Mouse (Mus musculus): Measurements from ENCODE around the gene Ppil1. TPM values are rescaled to one million over a fixed set of nuclear protein-coding genes. Genes with fewer than 3 reads are reported as not detected.
A peak's percentile ranks its signal among the peaks of the same experiment; 100 is the strongest.
"Not testable (repeated sequence)": the region's sequence is repeated elsewhere in the genome, so short reads cannot be mapped to it uniquely, and the experiment has no call there.

Ppil1 gene
- total and polyA plus RNA-seq, 3 experiments, result 19.7 to 28.0 (median 26.2) TPM

- peak; percentile 93 for DNase-seq
Measured at GRCm38 (mm10) chr17:29251608-29252390, 12.2 kb downstream of the Ppil1 start.

- DNase-seq, result not testable (repeated sequence)
Measured at GRCm38 (mm10) chr17:29251006-29251405, 13.0 kb downstream of the Ppil1 start.

DNA sequence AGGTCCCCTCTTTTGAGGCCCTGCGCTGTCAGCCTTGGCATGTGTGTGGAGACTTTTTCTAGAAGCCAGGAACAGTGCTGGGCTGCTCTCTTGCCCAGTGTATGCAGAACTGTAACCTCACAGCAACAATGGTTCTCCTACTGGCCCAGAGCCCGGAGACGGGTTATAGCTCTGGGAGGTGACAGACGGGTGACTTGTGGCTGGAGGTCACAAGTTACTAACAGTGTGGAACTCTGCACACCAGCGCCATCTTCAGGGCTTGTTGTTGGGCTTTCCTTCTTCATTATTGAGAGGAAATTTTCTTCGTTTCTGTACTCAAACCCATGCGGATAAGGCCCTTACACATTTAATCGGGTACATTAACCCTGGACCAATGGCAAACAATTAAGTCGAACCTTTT lies 14.5 kb downstream of the Ppil1 start:
- peak; percentile 82 for DNase-seq

DNA sequence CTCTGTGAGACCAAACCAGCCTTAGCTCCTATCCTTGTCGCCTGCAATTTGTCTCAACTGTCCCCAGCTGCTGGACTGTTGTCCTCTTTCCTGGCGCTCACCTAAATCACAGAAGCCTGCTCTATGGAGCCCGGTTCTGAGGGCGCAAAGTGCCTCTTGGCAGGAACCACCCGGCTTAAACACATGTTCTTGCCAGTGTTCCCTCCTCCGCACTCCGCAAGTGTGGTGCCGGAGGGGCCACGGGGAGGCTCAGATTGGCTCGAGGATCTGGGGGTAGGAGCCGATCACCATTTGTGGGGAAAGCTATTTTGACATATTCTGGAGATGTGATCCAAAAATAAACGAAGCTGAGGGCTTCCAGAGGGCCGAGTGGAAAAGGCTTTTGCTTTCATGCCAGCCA lies 16.1 kb downstream of the Ppil1 start:
- DNase-seq, result no peak

- DNase-seq, result peak; percentile 54
Measured at GRCm38 (mm10) chr17:29246602-29247001, 17.4 kb downstream of the Ppil1 start.

GRCm38 (mm10) chr17:29245725-29246124 lies 18.3 kb downstream of the Ppil1 start:
- no peak for DNase-seq

DNA sequence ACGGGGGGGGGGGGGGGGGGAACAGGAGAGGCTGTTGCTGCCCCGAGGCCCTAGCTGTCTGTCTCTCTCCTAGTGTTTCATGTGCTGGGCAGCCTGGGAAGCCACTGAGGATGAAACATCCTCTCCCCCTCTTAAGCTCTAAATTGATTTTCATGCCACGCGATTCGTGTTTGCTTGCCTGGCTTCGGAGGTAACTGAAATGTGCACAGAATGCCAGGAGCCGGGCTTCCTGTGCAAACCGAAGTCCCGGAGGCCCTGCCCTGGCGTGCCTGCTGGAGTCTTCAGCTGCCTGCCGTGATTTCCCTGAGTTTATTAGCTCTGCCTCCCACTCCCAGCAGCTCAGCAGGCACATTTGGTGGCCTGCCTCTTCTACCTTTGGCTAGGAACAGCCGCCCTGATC lies 19.1 kb downstream of the Ppil1 start:
- DNase-seq, result no peak

DNA sequence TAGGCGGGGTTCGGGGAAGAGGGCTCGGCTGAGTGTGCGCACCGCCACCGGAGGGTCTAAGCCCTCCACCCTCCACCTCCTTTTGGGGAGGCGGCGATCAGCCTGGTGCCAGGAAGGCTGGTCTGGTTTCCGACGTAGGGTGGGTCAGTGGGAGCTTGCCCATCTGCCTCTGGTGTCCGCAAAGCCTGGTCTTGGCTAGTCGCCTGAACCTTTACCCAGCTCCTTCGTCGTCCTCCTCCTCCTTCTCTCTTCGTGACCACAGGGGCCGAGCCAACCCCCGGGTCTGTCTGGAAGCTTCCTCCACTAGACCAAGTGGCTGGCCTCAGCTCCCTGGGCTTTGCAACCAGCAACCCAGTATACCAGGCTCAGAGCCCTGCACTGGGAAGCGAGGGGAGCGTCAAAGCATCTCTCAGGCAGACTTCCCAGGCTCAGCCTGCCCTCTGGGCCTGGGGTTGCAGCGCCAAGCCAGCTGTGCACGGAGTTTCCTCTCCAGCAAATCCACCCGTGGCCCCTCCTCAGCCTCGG lies 25.5 kb downstream of the Ppil1 start:
- no peak for DNase-seq

- no peak for DNase-seq
Measured at GRCm38 (mm10) chr17:29237772-29238420, 26.1 kb downstream of the Ppil1 start, which contains the start of gene Cpne5. Gene Cpne5, minus strand, starts transcription at chr17:29238167.

GRCm38 (mm10) chr17:29237267-29237771 lies 26.7 kb downstream of the Ppil1 start:
- DNase-seq, result no peak

GRCm38 (mm10) chr17:29236111-29236510 lies 27.9 kb downstream of the Ppil1 start:
- no peak for DNase-seq

DNA sequence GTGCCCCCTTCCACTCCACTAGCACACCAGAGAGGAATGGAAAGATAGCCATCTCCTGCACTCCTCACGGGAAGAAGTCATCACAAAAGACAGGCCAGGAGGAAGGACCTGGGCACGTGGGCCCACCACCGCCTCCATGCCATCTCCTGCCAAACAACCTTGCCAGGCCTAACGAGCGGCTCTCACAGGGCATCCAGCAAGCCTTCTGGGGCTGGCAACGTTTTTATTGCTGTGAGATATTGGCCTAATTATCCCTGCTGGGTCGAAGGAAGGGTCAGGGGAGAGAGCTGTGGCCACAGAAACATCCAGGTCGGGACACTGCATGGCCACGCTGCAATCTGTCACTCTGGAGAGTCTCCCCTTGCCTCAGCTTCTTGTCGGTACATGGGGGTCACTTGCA lies 32.9 kb downstream of the Ppil1 start:
- DNase-seq, result no peak

GRCm38 (mm10) chr17:29220631-29221030 lies 43.4 kb downstream of the Ppil1 start:
- no peak for DNase-seq

DNA sequence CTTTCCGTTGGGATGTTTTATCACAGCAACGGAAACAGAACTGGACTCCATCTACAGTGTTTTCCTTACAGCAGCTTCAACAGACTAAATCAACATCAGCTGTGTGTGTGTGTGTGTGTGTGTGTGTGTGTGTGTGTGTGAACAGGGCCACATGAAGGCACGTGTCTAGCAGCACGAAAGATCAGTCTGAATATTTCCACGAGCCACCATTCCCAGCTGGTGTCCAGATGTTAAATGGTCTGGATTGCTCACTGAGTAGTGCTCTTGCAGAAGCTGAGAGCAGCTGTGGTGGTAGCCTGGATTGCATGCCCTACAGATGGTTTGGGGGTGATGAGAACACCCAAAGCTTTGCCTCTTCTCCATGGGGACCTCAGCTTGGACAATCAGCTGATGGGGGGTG lies 46.0 kb downstream of the Ppil1 start:
- DNase-seq, result no peak

GRCm38 (mm10) chr17:29216078-29216477 lies 47.9 kb downstream of the Ppil1 start:
- DNase-seq, result no peak

DNA sequence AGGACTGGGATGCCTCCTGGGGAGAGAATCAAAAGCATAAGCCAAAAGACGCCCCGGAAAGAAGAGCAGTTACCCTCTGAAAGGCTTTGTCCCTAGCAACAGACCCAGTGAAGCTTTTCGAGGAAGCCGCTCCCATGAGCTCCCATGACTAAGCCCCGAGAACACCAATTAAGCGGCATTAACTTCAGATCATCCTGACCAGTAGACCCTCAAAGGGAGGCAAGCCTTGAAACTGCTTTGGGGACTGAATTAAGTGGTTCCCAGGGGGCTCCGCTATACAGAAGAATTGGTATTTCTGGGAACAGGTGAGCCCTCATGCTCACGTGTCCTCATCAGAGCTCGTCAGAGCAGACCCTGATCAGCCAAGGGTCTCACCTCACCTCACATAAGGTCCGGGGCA lies 49.3 kb downstream of the Ppil1 start:
- no peak for DNase-seq

DNA sequence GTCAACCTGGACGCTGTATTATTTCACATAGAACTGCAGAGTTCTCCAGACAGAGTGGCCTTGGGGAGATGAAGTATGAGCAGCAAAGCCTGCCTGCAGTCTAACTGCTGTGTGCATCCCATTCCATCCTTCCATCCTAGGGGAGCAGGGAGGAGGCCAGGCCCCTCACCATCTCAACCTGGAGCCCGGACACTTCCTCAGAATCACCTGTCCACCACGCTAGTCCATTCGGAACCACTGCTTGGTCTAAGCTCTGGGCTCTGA lies 49.9 kb downstream of the Ppil1 start:
- DNase-seq, result no peak

DNA sequence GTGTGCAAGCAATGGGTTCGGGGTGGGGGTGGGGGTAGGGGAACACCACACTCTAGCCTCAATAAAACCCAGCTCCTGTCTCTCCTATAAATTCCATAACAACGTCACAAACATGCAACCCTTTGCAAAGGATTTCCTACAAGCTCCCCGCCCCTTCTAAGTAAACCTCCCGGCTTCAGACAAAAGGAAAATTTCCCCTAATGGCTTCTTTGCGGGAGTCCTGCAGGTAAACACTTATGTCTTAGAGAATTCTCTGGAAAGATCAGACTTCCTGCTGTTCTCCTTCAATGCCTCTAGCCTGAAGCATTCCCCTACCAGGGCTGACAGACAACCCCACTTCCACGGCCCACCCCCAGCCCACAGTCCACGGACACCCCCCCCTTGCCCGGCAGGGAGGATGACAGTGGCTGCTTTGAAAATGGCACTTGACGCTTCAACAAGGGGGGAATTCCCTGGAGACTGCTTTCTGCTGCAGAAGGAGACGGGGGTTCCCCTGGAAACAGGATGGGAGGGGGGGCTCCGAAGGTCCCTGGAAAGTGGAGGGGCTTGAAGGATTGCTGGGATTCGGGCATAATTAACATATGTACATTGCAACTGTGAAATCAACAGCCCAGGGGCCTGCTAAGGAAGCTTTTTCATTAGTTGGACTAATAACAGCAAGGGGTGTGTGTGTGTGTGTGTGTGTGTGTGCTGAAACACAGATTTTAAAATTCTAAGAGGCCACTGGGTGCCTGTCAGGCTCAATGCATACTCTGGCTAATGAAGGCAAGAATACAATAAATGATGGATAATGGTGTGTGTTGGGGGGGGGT lies 50.4 kb downstream of the Ppil1 start:
- DNase-seq, result no peak

DNA sequence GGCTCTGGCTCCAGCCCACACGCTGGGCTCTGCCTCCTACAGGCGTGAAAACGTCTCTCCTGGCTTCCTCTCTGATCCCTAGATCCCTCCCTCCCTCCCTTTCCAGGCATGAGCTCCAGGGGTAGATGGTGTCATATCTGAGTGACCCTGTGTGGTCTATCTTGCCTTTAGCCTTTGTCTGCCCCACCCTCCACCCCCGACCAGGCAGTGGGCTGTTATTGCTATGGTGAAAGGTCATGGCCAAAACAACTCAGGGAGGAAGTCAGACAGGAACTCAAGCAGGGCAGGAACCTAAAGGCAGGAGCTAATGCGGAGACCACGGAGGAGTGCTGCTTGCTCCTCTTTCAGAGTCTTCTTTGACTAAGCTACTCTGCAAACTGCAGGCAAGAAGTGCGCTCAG lies 52.1 kb downstream of the Ppil1 start:
- DNase-seq, result no peak

GRCm38 (mm10) chr17:29210037-29210436 lies 53.9 kb downstream of the Ppil1 start:
- no peak for DNase-seq

DNA sequence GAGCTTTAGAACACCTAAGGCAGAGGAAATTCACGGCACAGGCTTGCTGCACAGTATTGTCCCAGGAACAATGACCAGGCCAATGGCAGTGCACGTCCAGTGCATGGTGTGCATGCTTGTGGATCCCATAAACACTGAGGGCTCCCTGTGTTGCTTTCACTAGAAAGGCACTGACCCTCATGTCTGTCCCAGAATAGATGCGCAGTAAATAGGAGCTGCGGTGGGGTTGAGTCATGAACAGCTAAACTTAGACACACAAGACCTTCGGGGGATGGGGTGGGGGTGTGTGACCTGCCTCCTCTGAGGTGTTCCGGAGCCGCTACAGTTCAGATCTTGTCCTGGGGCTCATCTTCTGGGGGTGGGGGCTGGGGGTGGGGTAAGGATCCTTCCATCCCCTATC lies 57.9 kb downstream of the Ppil1 start:
- DNase-seq, result no peak

GRCm38 (mm10) chr17:29202604-29203003 lies 61.4 kb downstream of the Ppil1 start:
- DNase-seq, result no peak
